Mouse (Mus musculus): ENCODE data around the gene Thbs4. TPM values are rescaled to one million over a fixed set of nuclear protein-coding genes. Genes with fewer than 3 reads are reported as not detected.

Gene Thbs4
- polyA plus RNA-seq, 1 experiment: not detected

- Histone ChIP-seq H3K4me3 (replicated peaks; ENCODE audit: control insufficient read depth, low read depth, low read length) (no peak overlapping the region), H3K4me1 (ENCODE audit: control insufficient read depth, insufficient read depth, low read length) (peaks cover 3% of the 10 kb centered on the region), H3K27ac (ENCODE audit: control insufficient read depth, insufficient read depth, low read depth, low read length, poor library complexity) (peak overlapping the region; percentile 17; the same call in 1 of the 2 replicates)
- TF ChIP-seq CTCF (IDR thresholded peaks at IDR 0.05; ENCODE audit: control insufficient read depth, insufficient read depth, low read length): no peak
- no peak for TF ChIP-seq POLR2A (IDR thresholded peaks at IDR 0.05; ENCODE audit: borderline replicate concordance, control insufficient read depth, low read depth, low read length)
- WGBS: 78% methylated on average over 3 of the region's 3 CpGs
Measured at GRCm38 (mm10) chr13:92739858-92740257, 54.8 kb downstream of the Thbs4 start.

DNA sequence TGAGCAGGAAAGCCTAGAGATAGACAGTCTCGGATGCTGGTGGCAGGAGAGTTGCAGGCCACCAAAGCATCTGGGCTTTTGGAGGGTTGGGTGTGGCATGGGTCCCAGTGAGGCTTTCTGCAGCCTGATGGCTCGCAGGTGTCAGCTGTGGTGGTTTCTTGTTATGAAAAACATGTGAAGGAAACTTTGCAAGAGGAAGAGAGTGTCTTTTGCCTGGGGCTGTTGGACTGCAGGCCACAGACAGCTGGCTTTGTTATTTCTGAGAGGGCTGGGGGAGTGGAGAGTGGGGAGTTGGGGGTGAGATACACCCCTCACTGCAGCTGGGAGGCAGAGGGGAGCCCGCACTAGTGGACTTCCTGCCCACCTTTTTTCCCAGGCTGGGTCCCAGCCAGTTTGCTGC is 55.8 kb downstream of the Thbs4 start:
- whole genome bisulfite sequencing: 46% methylated on average over 3 of the region's 3 CpGs
- TF ChIP-seq POLR2A (IDR thresholded peaks at IDR 0.05; ENCODE audit: borderline replicate concordance, control insufficient read depth, low read depth, low read length) (no peak), CTCF (IDR thresholded peaks at IDR 0.05; ENCODE audit: control insufficient read depth, insufficient read depth, low read length) (no peak)
- H3K27ac ChIP-seq (ENCODE audit: control insufficient read depth, insufficient read depth, low read depth, low read length, poor library complexity): peak overlapping the region; percentile 62; the same call in 1 of the 2 replicates

GRCm38 (mm10) chr13:92736516-92737300 is 57.9 kb downstream of the Thbs4 start:
- H3K4me3 ChIP-seq (replicated peaks; ENCODE audit: control insufficient read depth, low read depth, low read length): no peak overlapping the region
- peak overlapping the region; percentile 48 for H3K27ac ChIP-seq (ENCODE audit: control insufficient read depth, insufficient read depth, low read depth, low read length, poor library complexity)
- H3K4me1 ChIP-seq (ENCODE audit: control insufficient read depth, insufficient read depth, low read length): peaks cover 1% of the 10 kb centered on the region; the same call in 1 of the 2 replicates
- TF ChIP-seq CTCF (IDR thresholded peaks at IDR 0.05; ENCODE audit: control insufficient read depth, insufficient read depth, low read length): no peak
- TF ChIP-seq POLR2A (IDR thresholded peaks at IDR 0.05; ENCODE audit: borderline replicate concordance, control insufficient read depth, low read depth, low read length): peak; percentile 40; the same call in 1 of the 2 replicates
- 69% methylated on average over 11 of the region's 11 CpGs for WGBS

More for the DNA sequence above, 55.8 kb downstream of the Thbs4 start:
- no peak overlapping the region for H3K4me3 ChIP-seq (replicated peaks; ENCODE audit: control insufficient read depth, low read depth, low read length)
- peaks cover 3% of the 10 kb centered on the region for H3K4me1 ChIP-seq (ENCODE audit: control insufficient read depth, insufficient read depth, low read length)

DNA sequence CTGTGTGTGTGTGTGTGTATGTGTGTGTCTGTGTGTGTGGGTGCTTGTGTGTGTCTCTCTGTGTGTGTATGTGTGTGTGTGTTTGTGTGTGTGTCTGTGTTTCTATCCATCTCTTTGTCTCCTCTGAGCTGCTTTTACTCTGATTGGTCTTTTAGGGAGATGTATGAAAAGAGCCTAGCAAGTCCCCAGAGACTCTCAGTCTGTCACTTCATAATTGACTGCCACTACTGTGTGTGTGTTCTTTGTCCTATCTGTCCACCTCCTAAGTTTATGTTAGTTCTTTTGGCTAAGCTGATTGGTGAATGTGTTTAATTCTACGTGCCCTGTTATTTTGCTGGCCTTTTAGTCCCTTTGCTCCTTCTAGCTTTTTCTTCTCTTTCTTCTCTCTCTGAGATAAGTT is 58.9 kb downstream of the Thbs4 start:
- TF ChIP-seq CTCF (IDR thresholded peaks at IDR 0.05; ENCODE audit: control insufficient read depth, insufficient read depth, low read length): no peak
- no peak for TF ChIP-seq POLR2A (IDR thresholded peaks at IDR 0.05; ENCODE audit: borderline replicate concordance, control insufficient read depth, low read depth, low read length)
- peaks cover 1% of the 10 kb centered on the region; the same call in 1 of the 2 replicates for H3K4me1 ChIP-seq (ENCODE audit: control insufficient read depth, insufficient read depth, low read length)
- no peak overlapping the region for H3K4me3 ChIP-seq (replicated peaks; ENCODE audit: control insufficient read depth, low read depth, low read length)
- 88% methylated on average over 1 of the region's 1 CpGs for WGBS
- H3K27ac ChIP-seq (ENCODE audit: control insufficient read depth, insufficient read depth, low read depth, low read length, poor library complexity): no peak overlapping the region

- no peak overlapping the region for H3K4me3 ChIP-seq (replicated peaks; ENCODE audit: control insufficient read depth, low read depth, low read length)
- 81% methylated on average over 11 of the region's 11 CpGs for WGBS
- peaks cover 1% of the 10 kb centered on the region; the same call in 1 of the 2 replicates for H3K4me1 ChIP-seq (ENCODE audit: control insufficient read depth, insufficient read depth, low read length)
- TF ChIP-seq CTCF (IDR thresholded peaks at IDR 0.05; ENCODE audit: control insufficient read depth, insufficient read depth, low read length) (no peak), POLR2A (IDR thresholded peaks at IDR 0.05; ENCODE audit: borderline replicate concordance, control insufficient read depth, low read depth, low read length) (no peak)
- no peak overlapping the region for H3K27ac ChIP-seq (ENCODE audit: control insufficient read depth, insufficient read depth, low read depth, low read length, poor library complexity)
Measured at GRCm38 (mm10) chr13:92733741-92734140, 60.9 kb downstream of the Thbs4 start.

- H3K4me3 ChIP-seq (replicated peaks; ENCODE audit: control insufficient read depth, low read depth, low read length): no peak overlapping the region
- TF ChIP-seq POLR2A (IDR thresholded peaks at IDR 0.05; ENCODE audit: borderline replicate concordance, control insufficient read depth, low read depth, low read length): no peak
- TF ChIP-seq CTCF (IDR thresholded peaks at IDR 0.05; ENCODE audit: control insufficient read depth, insufficient read depth, low read length): peak; percentile 88
- H3K27ac ChIP-seq (ENCODE audit: control insufficient read depth, insufficient read depth, low read depth, low read length, poor library complexity): no peak overlapping the region
- H3K4me1 ChIP-seq (ENCODE audit: control insufficient read depth, insufficient read depth, low read length): peaks cover 1% of the 10 kb centered on the region; the same call in 1 of the 2 replicates
- WGBS: 30% methylated on average over 9 of the region's 9 CpGs
Measured at GRCm38 (mm10) chr13:92733252-92733651, 61.4 kb downstream of the Thbs4 start.

DNA sequence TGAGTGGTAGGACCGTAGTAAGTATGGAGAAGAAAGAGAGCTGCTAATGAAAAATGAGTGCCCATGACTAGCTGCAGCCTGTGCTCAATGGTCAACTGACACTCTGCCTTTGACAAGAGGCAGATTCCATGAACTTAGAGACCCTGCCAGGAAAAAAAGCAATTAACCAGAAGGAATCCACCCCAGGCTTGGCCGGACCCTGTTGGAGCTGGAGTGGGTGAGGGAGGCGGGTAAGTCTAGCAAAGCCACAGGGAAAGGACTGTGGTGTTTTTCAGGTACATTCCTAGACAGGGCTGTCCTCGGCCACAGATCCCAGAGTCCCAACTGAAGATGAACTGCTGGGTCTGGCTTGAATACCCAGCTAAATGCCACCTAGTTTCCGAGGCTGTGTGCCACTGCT is 61.8 kb downstream of the Thbs4 start:
- WGBS: 76% methylated on average over 5 of the region's 5 CpGs
- H3K27ac ChIP-seq (ENCODE audit: control insufficient read depth, insufficient read depth, low read depth, low read length, poor library complexity): no peak overlapping the region
- no peak overlapping the region for H3K4me3 ChIP-seq (replicated peaks; ENCODE audit: control insufficient read depth, low read depth, low read length)
- peaks cover 1% of the 10 kb centered on the region; the same call in 1 of the 2 replicates for H3K4me1 ChIP-seq (ENCODE audit: control insufficient read depth, insufficient read depth, low read length)
- no peak for TF ChIP-seq CTCF (IDR thresholded peaks at IDR 0.05; ENCODE audit: control insufficient read depth, insufficient read depth, low read length)
- TF ChIP-seq POLR2A (IDR thresholded peaks at IDR 0.05; ENCODE audit: borderline replicate concordance, control insufficient read depth, low read depth, low read length): no peak

DNA sequence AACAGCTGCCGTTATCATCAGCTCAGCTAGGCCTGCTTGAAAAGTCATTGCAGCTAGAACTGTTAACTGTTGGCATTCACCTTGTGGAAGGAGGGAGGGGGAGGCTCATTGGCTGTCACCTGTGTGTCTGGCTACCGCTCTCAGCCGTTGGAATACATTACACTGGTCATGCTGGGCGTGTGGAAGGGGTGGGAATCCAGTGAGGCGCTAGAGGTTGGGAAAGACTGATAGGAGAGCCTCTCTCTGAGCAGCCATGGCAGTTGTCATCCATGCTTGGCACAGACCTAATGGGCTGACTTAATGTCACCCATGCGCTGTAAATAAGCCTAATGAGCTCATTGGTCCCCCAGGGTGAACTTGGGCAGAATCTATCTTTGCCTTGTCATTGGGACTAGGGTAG is 62.8 kb downstream of the Thbs4 start:
- 86% methylated on average over 6 of the region's 6 CpGs for WGBS
- Histone ChIP-seq H3K4me1 (ENCODE audit: control insufficient read depth, insufficient read depth, low read length) (peaks cover 1% of the 10 kb centered on the region; the same call in 1 of the 2 replicates), H3K27ac (ENCODE audit: control insufficient read depth, insufficient read depth, low read depth, low read length, poor library complexity) (no peak overlapping the region), H3K4me3 (replicated peaks; ENCODE audit: control insufficient read depth, low read depth, low read length) (no peak overlapping the region)
- TF ChIP-seq POLR2A (IDR thresholded peaks at IDR 0.05; ENCODE audit: borderline replicate concordance, control insufficient read depth, low read depth, low read length) (no peak), CTCF (IDR thresholded peaks at IDR 0.05; ENCODE audit: control insufficient read depth, insufficient read depth, low read length) (no peak)

All from bone marrow, adult 2 months (tissue).